Mouse (Mus musculus) heart, embryonic 11.5 days (tissue): ENCODE measurements at regions not wholly inside any gene's neighbourhood (a gene's known extent, or its start where the extent isn't known, plus 50 kb on each side); places are given as distances from the start of the nearest gene placed in this dataset.

ENCODE experiments used
- ATAC-seq: fragments of 200-750 bp; cut with Nextera tagmentation; replicated peaks from 2 replicates; pipeline ENCODE4 v1.8.0; 2017; ENCODE audit warnings: moderate library complexity; ENCODE audit not compliant: insufficient number of reproducible peaks, low FRiP score, low TSS enrichment
- H3K27ac ChIP-seq: fragments of 300-500 bp; sonication (generic); 2 replicates; pipeline ENCODE4 v1.5.1; 2014; ENCODE audit warnings: mild to moderate bottlenecking, low read depth, low read length
- H3K27me3 ChIP-seq: fragments of 300-500 bp; sonication (generic); 2 replicates; pipeline ENCODE4 v1.6.1; 2014; ENCODE audit warnings: mild to moderate bottlenecking, low read length, mixed read lengths; ENCODE audit not compliant: control insufficient read depth, insufficient read depth
- H3K36me3 ChIP-seq: fragments of 300-500 bp; sonication (generic); 2 replicates; pipeline ENCODE4 v1.6.1; 2014; ENCODE audit warnings: mild to moderate bottlenecking, low read length, moderate library complexity, mixed read lengths; ENCODE audit not compliant: control insufficient read depth, insufficient read depth
- H3K4me1 ChIP-seq: fragments of 300-500 bp; sonication (generic); 2 replicates; pipeline ENCODE4 v1.6.1; 2014; ENCODE audit warnings: low read length; ENCODE audit not compliant: control insufficient read depth, insufficient read depth
- H3K4me2 ChIP-seq: fragments of 300-500 bp; sonication (generic); 2 replicates; pipeline ENCODE4 v1.6.1; 2014; ENCODE audit warnings: mild to moderate bottlenecking, moderate library complexity
- H3K4me3 ChIP-seq: fragments of 300-500 bp; sonication (generic); 2 replicates; pipeline ENCODE4 v1.5.1; 2014; ENCODE audit warnings: low read depth, low read length
- H3K9ac ChIP-seq: fragments of 300-500 bp; sonication (generic); 2 replicates; pipeline ENCODE4 v1.6.1; 2014; ENCODE audit warnings: mild to moderate bottlenecking, low read depth, low read length, moderate library complexity
- H3K9me3 ChIP-seq: fragments of 300-500 bp; sonication (generic); replicated peaks from 2 replicates; pipeline ENCODE4 v1.6.1; 2016; ENCODE audit warnings: low read length; ENCODE audit not compliant: control insufficient read depth
- WGBS: fragments of 180-500 bp; shearing (Covaris S2); extraction: QIAGEN DNeasy Blood & Tissue Kit; methylation state at CpG from one replicate; pipeline ENCODE4 v1.1.7; 2014; ENCODE audit not compliant: insufficient replicate concordance; 5-methylcytosine and 5-hydroxymethylcytosine counted together

DNA sequence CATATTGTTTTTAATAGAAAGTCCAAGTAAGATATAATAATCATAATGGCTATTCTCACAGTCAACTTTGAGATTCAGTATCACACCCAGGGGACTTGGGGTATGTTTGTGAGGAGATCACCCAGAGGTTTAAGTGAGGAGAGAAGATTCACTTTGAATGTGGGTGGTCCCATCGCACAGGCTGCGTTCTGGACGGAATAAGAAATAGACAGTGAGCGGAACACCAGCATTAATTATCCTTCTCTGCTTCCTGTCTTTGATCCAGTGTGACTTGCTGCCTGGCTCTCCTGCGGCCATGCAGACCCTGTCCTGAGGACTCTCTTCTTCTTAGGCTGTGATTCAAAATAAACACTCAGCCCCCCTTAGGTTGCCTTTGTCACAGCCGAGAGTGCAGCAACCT is 60.6 kb upstream of the Kras start:
- Histone ChIP-seq H3K9ac (no peak overlapping the region), H3K36me3 (no peaks in the 10 kb centered on the region), H3K9me3 (no peaks in the 10 kb centered on the region), H3K27me3 (peaks cover 19% of the 10 kb centered on the region), H3K4me1 (no peaks in the 10 kb centered on the region), H3K4me3 (no peak overlapping the region), H3K27ac (no peak overlapping the region), H3K4me2 (no peak overlapping the region)
- no peak for ATAC-seq
- WGBS, result 60% methylated on average over 6 of the region's 6 CpGs

DNA sequence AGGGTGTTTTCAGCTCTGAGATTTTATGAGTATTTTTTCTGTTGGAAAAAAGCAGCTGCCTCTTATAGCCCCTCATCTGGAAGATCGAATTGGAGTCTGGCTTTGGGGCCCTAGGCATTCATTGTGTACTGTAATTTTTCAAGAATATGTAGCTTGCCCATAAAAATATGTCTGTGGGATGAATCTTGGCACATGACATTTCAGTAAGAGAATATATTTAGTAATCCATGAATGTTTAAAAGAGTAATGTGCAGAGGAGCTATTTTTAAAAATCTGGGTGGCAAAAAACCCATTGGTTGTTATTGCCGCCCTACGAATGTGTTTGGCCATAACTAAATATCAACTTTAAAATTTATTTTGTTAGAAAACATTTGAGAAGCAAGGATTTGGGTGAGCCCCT is 59.0 kb upstream of the Kras start:
- Histone ChIP-seq H3K36me3 (no peaks in the 10 kb centered on the region), H3K4me1 (peaks cover 3% of the 10 kb centered on the region; the same call in 1 of the 2 replicates), H3K4me2 (no peak overlapping the region), H3K27ac (no peak overlapping the region), H3K27me3 (peaks cover 20% of the 10 kb centered on the region), H3K9ac (no peak overlapping the region), H3K4me3 (no peak overlapping the region), H3K9me3 (no peaks in the 10 kb centered on the region)
- ATAC-seq, result no peak
- WGBS, result 84% methylated on average over 3 of the region's 3 CpGs

DNA sequence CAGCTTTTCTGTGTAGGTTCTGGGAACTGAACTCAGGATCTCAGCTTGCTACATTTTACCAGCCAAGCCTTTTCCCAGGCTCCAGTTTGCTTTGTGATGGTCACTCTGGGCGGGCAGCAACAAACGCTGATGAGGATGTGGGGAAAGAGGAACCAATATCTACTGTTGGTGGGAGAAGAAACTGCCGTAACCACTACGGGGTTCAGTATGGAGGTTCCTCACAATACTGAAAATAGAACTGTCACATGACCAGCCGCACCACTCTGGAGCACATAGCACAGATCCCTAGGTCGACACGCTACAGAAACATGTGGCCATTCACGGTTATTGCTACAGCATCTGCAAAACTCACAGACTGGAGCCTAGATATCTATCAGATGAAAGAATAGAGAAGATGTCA is 57.2 kb upstream of the Kras start:
- Histone ChIP-seq H3K27me3 (peaks cover 28% of the 10 kb centered on the region), H3K27ac (no peak overlapping the region)
- WGBS, result 90% methylated on average over 8 of the region's 8 CpGs

DNA sequence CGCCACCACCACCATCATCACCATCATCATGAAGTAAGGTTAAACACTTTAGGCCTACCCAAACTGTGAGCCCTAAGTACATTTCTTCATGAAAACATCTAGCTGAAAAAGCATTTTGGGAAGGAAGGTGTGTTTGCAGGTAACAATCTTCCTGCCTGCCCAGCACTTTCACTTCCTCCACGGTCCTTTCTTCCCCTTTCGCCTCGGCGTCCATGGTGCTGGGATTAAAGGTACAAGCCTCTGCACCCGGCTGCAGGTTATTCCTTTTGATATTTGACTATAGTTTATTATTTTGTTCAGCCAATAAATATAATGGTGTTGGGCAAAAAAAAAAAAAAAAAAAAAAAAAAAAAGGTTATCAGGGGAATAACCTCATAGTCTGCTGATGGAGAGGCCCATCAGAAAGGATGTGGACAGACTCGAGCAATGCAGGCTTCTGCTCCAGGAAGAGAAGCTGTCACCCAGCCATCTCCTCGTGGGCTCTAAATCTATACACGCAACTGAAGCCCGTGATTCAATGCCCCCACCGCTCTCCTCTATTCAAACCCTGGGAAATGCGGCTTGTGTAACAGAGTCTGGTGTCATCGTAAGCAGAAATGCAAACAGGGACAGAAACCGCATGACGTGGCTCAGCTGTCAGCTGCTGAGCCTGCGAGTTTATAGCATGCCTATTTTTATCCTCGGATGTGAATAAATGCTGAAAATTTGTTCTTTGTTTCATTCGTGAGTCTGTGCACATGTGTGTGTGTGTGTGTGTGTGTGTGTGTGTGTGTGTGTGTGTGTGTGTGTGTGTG is 56.5 kb upstream of the Kras start:
- H3K4me3 ChIP-seq, result no peak overlapping the region
- no peak for ATAC-seq
- no peak overlapping the region for H3K4me2 ChIP-seq
- WGBS, result 71% methylated on average over 18 of the region's 18 CpGs
- no peaks in the 10 kb centered on the region for H3K9me3 ChIP-seq
- H3K27ac ChIP-seq, result no peak overlapping the region
- H3K4me1 ChIP-seq, result peaks cover 10% of the 10 kb centered on the region
- H3K36me3 ChIP-seq, result no peaks in the 10 kb centered on the region
- H3K27me3 ChIP-seq, result peaks cover 35% of the 10 kb centered on the region
- H3K9ac ChIP-seq, result no peak overlapping the region

More for the DNA sequence above, 57.2 kb upstream of the Kras start:
- Histone ChIP-seq H3K9me3 (no peaks in the 10 kb centered on the region), H3K4me3 (no peak overlapping the region), H3K4me2 (no peak overlapping the region), H3K4me1 (peaks cover 10% of the 10 kb centered on the region), H3K9ac (no peak overlapping the region), H3K36me3 (no peaks in the 10 kb centered on the region)
- ATAC-seq, result no peak

- no peak for ATAC-seq
- 89% methylated on average over 5 of the region's 5 CpGs for WGBS
- H3K4me3 ChIP-seq, result no peak overlapping the region
- H3K9me3 ChIP-seq, result no peaks in the 10 kb centered on the region
- H3K9ac ChIP-seq, result no peak overlapping the region
- H3K4me1 ChIP-seq, result peaks cover 10% of the 10 kb centered on the region
- H3K27ac ChIP-seq, result no peak overlapping the region
- peaks cover 42% of the 10 kb centered on the region for H3K27me3 ChIP-seq
- H3K4me2 ChIP-seq, result no peak overlapping the region
- H3K36me3 ChIP-seq, result no peaks in the 10 kb centered on the region
Measured at GRCm38 (mm10) chr6:145305669-145306068, 55.6 kb upstream of the Kras start.

DNA sequence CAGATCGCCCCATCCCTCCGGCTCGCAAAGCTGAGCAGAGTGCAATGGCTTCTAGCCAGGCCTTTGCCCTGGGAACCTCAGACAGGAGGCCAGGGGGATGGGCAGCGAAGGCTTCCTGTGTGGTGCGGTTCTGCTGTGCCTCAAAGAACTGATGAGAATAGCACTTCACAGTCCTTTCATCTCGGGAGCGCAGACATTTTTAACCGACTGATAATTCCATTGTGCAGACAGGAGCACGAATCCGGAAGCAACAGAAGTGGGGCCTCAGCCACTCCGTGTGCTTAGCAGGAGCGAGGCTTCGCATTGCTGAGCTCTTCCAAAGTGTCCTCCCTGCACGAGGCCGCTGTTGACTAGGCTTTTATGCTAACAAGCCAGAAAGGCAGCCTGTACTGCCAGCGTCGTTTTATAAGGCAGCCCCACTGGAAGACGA is 53.6 kb upstream of the Kras start:
- peak overlapping the region; percentile 50 for H3K4me2 ChIP-seq
- H3K27ac ChIP-seq, result peak overlapping the region; percentile 54; the same call in 1 of the 2 replicates
- peaks cover 59% of the 10 kb centered on the region for H3K27me3 ChIP-seq
- peak; percentile 70 for ATAC-seq
- peaks cover 10% of the 10 kb centered on the region for H3K4me1 ChIP-seq
- 6% methylated on average over 18 of the region's 18 CpGs for WGBS
- peak overlapping the region; percentile 29 for H3K9ac ChIP-seq
- H3K9me3 ChIP-seq, result no peaks in the 10 kb centered on the region
- peak overlapping the region; percentile 16 for H3K4me3 ChIP-seq
- H3K36me3 ChIP-seq, result no peaks in the 10 kb centered on the region

DNA sequence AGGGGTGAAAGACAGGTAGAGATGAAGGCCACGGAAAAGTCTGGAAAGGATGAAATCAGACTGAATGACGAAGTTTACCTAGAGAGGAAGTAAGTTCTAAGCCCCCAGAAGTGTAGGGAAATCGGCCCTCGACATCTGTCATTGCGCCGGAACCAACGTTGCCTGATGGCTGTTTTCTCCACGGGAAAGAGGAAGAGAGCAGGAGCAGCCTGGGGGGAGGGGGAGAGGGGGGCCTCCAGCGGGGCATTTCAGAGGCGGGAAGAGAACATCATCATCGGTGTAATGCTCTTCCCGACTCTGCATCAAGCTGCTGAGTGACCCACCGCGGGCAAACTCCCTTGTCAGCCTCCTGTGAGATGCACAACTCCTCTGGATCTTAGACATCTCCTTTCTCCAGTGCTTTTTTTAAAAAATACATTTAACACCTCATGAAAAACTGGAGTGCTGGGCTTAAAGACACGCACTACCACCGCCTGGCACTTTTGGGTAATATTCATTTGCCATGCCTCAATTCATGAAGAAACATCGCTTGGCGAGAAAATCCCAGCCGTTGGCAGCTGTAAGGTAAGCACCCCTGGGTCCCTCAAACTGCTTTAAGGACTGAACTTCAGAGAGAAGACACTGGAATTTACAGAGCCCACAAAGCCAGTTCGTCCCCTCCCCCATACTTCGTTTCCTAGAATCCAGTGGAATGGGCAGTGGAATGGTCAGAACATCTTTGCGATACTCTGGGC is 53.0 kb upstream of the Kras start:
- H3K4me2 ChIP-seq, result peak overlapping the region; percentile 50
- H3K9ac ChIP-seq, result peak overlapping the region; percentile 29; the same call in 1 of the 2 replicates
- ATAC-seq, result no peak; the same call in 1 of the 2 replicates
- no peaks in the 10 kb centered on the region for H3K36me3 ChIP-seq
- peak overlapping the region; percentile 16 for H3K4me3 ChIP-seq
- no peaks in the 10 kb centered on the region for H3K9me3 ChIP-seq
- H3K4me1 ChIP-seq, result peaks cover 10% of the 10 kb centered on the region
- WGBS, result 33% methylated on average over 22 of the region's 22 CpGs
- H3K27me3 ChIP-seq, result peaks cover 63% of the 10 kb centered on the region
- H3K27ac ChIP-seq, result peak overlapping the region; percentile 54; the same call in 1 of the 2 replicates

DNA sequence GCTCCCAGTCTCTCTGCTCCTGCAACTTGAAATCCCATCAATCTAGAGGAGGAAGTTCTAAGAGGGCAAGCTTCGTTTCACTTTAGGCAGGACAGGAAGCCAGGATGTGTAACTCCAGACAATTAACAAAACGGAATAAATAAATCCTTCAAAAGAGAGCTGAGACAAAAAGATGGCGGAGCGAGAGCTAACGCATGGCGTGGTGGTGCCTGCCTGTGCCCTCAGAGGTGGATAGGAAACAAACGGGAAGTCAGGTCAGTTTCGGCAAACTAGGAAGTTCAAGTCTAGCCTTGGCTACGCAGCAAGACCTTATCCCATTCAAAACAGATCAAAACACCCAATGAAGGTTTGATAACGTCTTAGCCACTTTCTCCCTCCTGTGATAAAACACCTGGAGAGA is 52.1 kb upstream of the Kras start:
- no peak overlapping the region for H3K27ac ChIP-seq
- no peak overlapping the region for H3K4me2 ChIP-seq
- H3K4me1 ChIP-seq, result peaks cover 10% of the 10 kb centered on the region
- no peak overlapping the region for H3K9ac ChIP-seq
- H3K36me3 ChIP-seq, result no peaks in the 10 kb centered on the region
- WGBS, result 83% methylated on average over 10 of the region's 10 CpGs
- no peak for ATAC-seq
- no peaks in the 10 kb centered on the region for H3K9me3 ChIP-seq
- H3K27me3 ChIP-seq, result peaks cover 63% of the 10 kb centered on the region
- H3K4me3 ChIP-seq, result no peak overlapping the region
